Mouse (Mus musculus) hindbrain, embryonic 14.5 days (tissue): ENCODE measurements around the gene Atp6v0d1. TPM values are rescaled to one million over a fixed set of nuclear protein-coding genes. Genes with fewer than 3 reads are reported as not detected.
A peak's percentile ranks its signal among the peaks of the same experiment; 100 is the strongest.

ENCODE experiments used
- ATAC-seq: fragments of 200-750 bp; cut with Nextera tagmentation; 2 replicates; pipeline ENCODE4 v1.8.0; 2017; ENCODE audit warnings: moderate number of reproducible peaks, mild to moderate bottlenecking, moderate TSS enrichment, moderate library complexity; ENCODE audit not compliant: low FRiP score
- DNase-seq: peaks from one replicate; pipeline ENCODE4 v3.0.0-alpha.2; 2015; ENCODE audit warnings: low spot score
- H3K27ac ChIP-seq: fragments of 300-500 bp; sonication (generic); 2 replicates; pipeline ENCODE4 v1.5.1; 2014; ENCODE audit warnings: mild to moderate bottlenecking, moderate library complexity
- H3K27me3 ChIP-seq: fragments of 300-500 bp; sonication (generic); 2 replicates; pipeline ENCODE4 v1.6.1; 2014; ENCODE audit warnings: mild to moderate bottlenecking, low read length, mixed read lengths; ENCODE audit not compliant: control insufficient read depth, insufficient read depth
- H3K36me3 ChIP-seq: fragments of 300-500 bp; sonication (generic); replicated peaks from 2 replicates; pipeline ENCODE4 v1.6.1; 2014; ENCODE audit not compliant: control insufficient read depth, insufficient read depth
- H3K4me1 ChIP-seq: fragments of 300-500 bp; sonication (generic); replicated peaks from 2 replicates; pipeline ENCODE4 v1.6.1; 2014; ENCODE audit warnings: antibody characterized with exemption, low read length, mixed read lengths; ENCODE audit not compliant: control insufficient read depth, insufficient read depth
- H3K4me2 ChIP-seq: fragments of 300-500 bp; sonication (generic); replicated peaks from 2 replicates; pipeline ENCODE4 v1.6.1; 2014; ENCODE audit warnings: mild to moderate bottlenecking, moderate library complexity
- H3K4me3 ChIP-seq: fragments of 300-500 bp; sonication (generic); replicated peaks from 2 replicates; pipeline ENCODE4 v1.5.1; 2014; ENCODE audit warnings: mild to moderate bottlenecking, low read length
- H3K9ac ChIP-seq: fragments of 300-500 bp; sonication (generic); 2 replicates; pipeline ENCODE4 v1.6.1; 2014
- H3K9me3 ChIP-seq: fragments of 300-500 bp; sonication (generic); 2 replicates; pipeline ENCODE4 v1.6.1; 2016; ENCODE audit warnings: low read length; ENCODE audit not compliant: control insufficient read depth
- WGBS: fragments of 180-500 bp; shearing (Covaris S2); extraction: QIAGEN DNeasy Blood & Tissue Kit; methylation state at CpG from one replicate; pipeline ENCODE4 v1.1.7; 2014; 5-methylcytosine and 5-hydroxymethylcytosine counted together
- polyA plus RNA-seq: library from polyadenylated mRNA; unstranded; fragments of >200 nt; fragmentation: Nextera tagmentation; extraction: Ambion mirVana; gene quantifications from 2 replicates; pipeline ENCODE4 v1.2.1, GENCODE M21; 2014

Gene Atp6v0d1
- polyA plus RNA-seq, 1 experiment from 2014 or later: 231 TPM

DNA sequence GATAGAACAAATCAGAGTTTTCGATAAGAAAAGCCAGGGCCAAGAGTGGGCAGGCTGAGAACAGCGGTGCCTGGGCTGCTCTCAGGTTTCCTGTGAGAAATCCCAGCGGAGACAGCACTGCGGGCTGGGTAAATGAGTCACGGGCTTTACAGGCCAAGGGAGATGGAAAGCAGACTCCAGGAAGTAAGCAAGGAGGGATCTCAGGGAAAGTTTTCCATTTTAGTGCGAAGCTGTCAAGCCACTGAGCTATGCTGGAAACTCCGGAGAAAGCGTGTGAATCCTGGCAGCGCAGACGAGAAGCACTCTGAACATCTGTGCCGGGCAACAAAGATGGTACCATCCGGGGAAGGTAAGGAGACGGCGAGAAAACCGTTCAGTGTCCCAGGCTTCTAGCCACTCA is 28.0 kb upstream of the Atp6v0d1 start:
- Histone ChIP-seq H3K4me2 (peak overlapping the region; percentile 15; the same call in 1 of the 2 replicates), H3K27me3 (no peaks in the 10 kb centered on the region), H3K27ac (no peak overlapping the region), H3K4me1 (no peaks in the 10 kb centered on the region), H3K9me3 (no peaks in the 10 kb centered on the region), H3K9ac (no peak overlapping the region), H3K4me3 (no peak overlapping the region), H3K36me3 (no peaks in the 10 kb centered on the region)
- DNase-seq (no peak), ATAC-seq (no peak)
- WGBS: 29% methylated on average over 15 of the region's 15 CpGs

DNA sequence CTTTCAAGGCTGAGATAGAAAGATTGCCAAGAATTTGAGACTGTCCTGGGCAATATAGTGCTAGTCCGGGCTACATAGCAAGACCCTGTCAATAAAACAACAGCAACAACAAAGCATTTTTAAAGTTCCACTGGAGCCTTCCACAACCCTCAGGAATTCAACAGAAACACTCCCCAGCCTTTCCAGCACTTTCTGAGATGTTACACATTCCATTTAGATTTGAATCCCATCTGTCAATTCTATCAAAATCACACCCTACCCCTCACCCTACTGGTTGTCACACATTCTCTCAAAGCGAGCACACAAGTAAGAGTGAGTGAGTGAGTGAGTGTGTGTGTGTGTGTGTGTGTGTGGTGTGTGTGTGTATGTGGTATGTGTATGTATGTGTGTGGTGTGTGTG is 26.6 kb upstream of the Atp6v0d1 start:
- H3K4me2 ChIP-seq: no peak overlapping the region
- H3K27me3 ChIP-seq: no peaks in the 10 kb centered on the region
- H3K36me3 ChIP-seq: no peaks in the 10 kb centered on the region
- 90% methylated on average over 2 of the region's 2 CpGs for WGBS
- H3K9me3 ChIP-seq: no peaks in the 10 kb centered on the region
- H3K4me3 ChIP-seq: no peak overlapping the region
- no peak overlapping the region for H3K9ac ChIP-seq
- H3K27ac ChIP-seq: no peak overlapping the region
- H3K4me1 ChIP-seq: no peaks in the 10 kb centered on the region
- DNase-seq (no peak), ATAC-seq (no peak)

DNA sequence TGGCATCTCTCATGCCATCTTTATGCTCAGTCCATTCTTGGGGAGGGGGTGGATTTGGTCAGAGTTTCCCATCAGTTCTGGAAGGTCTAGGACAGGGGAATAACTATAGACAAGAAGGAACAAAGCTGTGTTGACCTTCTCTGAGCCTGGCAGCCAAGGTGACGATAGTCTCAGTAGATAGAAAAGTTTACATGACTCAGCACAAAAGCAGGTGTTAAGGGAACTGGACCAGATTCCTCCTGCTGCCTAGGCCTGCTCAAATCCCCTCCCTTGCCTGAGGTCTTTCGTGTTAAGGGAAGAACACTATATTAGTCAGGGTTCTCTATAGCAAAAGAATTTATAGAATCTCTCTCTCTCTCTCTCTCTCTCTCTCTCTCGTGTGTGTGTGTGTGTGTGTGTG is 13.9 kb upstream of the Atp6v0d1 start:
- 75% methylated on average over 3 of the region's 3 CpGs for WGBS
- DNase-seq (no peak), ATAC-seq (no peak)
- H3K9ac ChIP-seq: no peak overlapping the region
- no peaks in the 10 kb centered on the region for H3K36me3 ChIP-seq
- no peaks in the 10 kb centered on the region for H3K4me1 ChIP-seq
- no peak overlapping the region for H3K4me2 ChIP-seq
- no peaks in the 10 kb centered on the region for H3K27me3 ChIP-seq
- H3K27ac ChIP-seq: no peak overlapping the region
- H3K9me3 ChIP-seq: no peaks in the 10 kb centered on the region
- no peak overlapping the region for H3K4me3 ChIP-seq

- ATAC-seq (no peak), DNase-seq (no peak)
- no peak overlapping the region for H3K4me3 ChIP-seq
- H3K27ac ChIP-seq: no peak overlapping the region
- H3K36me3 ChIP-seq: no peaks in the 10 kb centered on the region
- no peaks in the 10 kb centered on the region for H3K27me3 ChIP-seq
- 56% methylated on average over 3 of the region's 3 CpGs for WGBS
- H3K9ac ChIP-seq: no peak overlapping the region
- no peaks in the 10 kb centered on the region for H3K9me3 ChIP-seq
- H3K4me2 ChIP-seq: no peak overlapping the region
- no peaks in the 10 kb centered on the region for H3K4me1 ChIP-seq
Measured at GRCm38 (mm10) chr8:105575538-105575937, 9.7 kb upstream of the Atp6v0d1 start.

GRCm38 (mm10) chr8:105574741-105575140 is 8.9 kb upstream of the Atp6v0d1 start:
- Histone ChIP-seq H3K36me3 (no peaks in the 10 kb centered on the region), H3K4me1 (no peaks in the 10 kb centered on the region), H3K9ac (no peak overlapping the region), H3K4me3 (no peak overlapping the region), H3K27ac (no peak overlapping the region), H3K9me3 (no peaks in the 10 kb centered on the region), H3K27me3 (no peaks in the 10 kb centered on the region), H3K4me2 (no peak overlapping the region)
- DNase-seq: no peak
- WGBS: 52% methylated on average over 5 of the region's 6 CpGs
- ATAC-seq: no peak

DNA sequence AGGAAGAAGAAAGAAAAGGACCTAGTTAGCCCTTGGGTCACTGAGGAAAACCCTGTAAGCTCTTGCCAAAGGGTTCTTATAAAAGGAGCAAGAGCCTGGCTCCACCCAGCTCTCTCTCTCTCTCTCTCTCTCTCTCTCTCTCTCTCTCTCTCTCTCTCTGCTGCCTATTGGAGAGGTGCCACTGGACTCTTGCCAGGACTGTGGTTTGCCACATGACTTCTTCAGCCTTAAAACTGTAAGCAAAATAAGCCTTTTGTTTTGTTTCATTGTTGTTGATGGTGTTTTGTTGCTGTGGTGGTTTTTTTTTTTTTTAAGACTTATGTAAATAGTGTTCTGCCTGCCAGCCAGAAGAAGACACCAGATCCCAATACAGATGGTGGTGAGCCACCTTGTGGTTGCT is 7.6 kb upstream of the Atp6v0d1 start:
- peak; percentile 48 for DNase-seq
- Histone ChIP-seq H3K27ac (no peak overlapping the region), H3K4me2 (no peak overlapping the region), H3K9me3 (no peaks in the 10 kb centered on the region), H3K27me3 (no peaks in the 10 kb centered on the region), H3K36me3 (no peaks in the 10 kb centered on the region), H3K4me3 (no peak overlapping the region), H3K9ac (no peak overlapping the region), H3K4me1 (no peaks in the 10 kb centered on the region)
- no peak for ATAC-seq

GRCm38 (mm10) chr8:105571810-105572209 is 6.0 kb upstream of the Atp6v0d1 start:
- WGBS: 93% methylated on average over 9 of the region's 9 CpGs
- Histone ChIP-seq H3K4me3 (no peak overlapping the region), H3K27ac (no peak overlapping the region), H3K9ac (no peak overlapping the region), H3K9me3 (no peaks in the 10 kb centered on the region), H3K4me2 (no peak overlapping the region), H3K27me3 (no peaks in the 10 kb centered on the region), H3K4me1 (peaks cover 5% of the 10 kb centered on the region; the same call in 1 of the 2 replicates), H3K36me3 (no peaks in the 10 kb centered on the region)
- no peak for DNase-seq
- no peak for ATAC-seq

DNA sequence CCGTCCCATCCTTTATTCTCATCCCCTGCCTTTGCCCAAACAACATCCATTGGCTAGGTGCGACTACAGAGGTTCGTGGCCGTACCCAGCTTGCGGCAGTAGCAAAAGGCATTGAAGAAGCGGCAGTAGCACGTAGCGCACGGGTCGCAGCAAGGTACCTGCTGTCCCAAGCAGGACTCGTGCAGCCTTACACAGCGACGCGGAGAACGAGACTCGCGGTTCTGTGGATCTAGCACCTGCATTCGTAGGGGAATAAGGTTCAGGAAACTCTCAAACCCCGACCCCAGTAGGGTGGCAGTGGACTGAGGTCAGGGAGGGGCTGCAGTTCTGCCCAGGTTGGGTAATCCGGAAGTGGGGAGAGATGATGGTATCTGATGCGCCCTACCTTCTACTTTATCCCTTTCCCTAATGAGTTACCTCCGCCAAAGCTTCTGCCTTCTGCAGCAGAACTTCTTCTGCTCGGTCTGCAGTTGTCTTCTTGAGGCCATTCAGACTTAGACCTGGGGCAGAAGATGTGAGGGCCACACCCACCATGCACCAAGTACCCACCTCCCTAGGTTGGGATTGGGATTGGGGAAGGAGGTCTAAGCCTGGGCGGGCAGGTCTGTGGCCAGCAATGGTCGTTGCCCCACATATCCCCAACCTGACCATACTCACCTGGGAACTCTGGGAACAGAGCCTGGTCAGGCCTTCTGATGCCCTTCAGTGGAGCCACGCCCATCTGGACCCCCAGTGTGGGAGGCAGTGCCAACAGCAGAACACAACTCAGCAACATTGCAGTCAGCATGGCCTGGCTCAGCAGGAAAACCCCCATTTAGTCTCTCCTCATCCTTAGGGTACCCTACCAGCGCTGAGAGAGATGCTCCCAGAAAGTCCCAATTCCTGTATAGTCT is 1.1 kb upstream of the Atp6v0d1 start:
- H3K4me2 ChIP-seq: peak overlapping the region; percentile 96
- peak overlapping the region; percentile 88 for H3K4me3 ChIP-seq
- H3K27me3 ChIP-seq: no peaks in the 10 kb centered on the region
- DNase-seq: peak; percentile 39
- peak overlapping the region; percentile 90 for H3K9ac ChIP-seq
- H3K27ac ChIP-seq: peak overlapping the region; percentile 56
- no peaks in the 10 kb centered on the region for H3K9me3 ChIP-seq
- peaks cover 28% of the 10 kb centered on the region for H3K4me1 ChIP-seq
- H3K36me3 ChIP-seq: peaks cover 6% of the 10 kb centered on the region; the same call in 1 of the 2 replicates
- ATAC-seq: no peak; the same call in 1 of the 2 replicates
- 31% methylated on average over 27 of the region's 27 CpGs for WGBS

DNA sequence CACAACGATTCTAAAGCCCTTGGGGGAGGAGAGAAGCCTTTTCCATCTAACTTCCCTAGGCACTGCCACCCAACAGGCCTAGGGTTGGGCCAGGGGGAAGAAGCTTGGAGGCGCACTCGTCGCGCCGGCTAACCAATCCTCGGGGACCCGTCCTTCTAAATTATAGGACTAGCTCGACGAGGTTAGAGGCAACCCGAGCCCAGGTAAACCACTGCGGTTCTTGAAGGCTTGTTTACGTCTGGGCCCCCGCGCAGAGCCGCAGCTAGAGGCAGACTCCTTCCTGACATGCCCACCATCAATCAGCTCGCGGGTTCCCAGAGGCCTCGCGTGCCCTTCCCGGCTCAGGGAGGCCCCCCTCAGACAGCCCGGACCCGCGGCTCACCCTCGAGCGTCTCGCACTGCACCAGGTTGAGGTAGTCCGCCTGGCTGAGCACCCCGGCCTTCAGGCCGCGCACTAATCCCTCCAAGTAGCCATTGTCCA is 406 bp downstream of the Atp6v0d1 start:
- H3K4me2 ChIP-seq: peak overlapping the region; percentile 96
- H3K27ac ChIP-seq: peak overlapping the region; percentile 88
- no peaks in the 10 kb centered on the region for H3K27me3 ChIP-seq
- ATAC-seq (peak; percentile 76), DNase-seq (no peak)
- H3K9ac ChIP-seq: peak overlapping the region; percentile 90
- peaks cover 13% of the 10 kb centered on the region; the same call in 1 of the 2 replicates for H3K36me3 ChIP-seq
- WGBS: under 1% methylated on average over 31 of the region's 31 CpGs
- peaks cover 28% of the 10 kb centered on the region for H3K4me1 ChIP-seq
- H3K4me3 ChIP-seq: peak overlapping the region; percentile 88
- H3K9me3 ChIP-seq: no peaks in the 10 kb centered on the region
